Mouse (Mus musculus): ENCODE measurements around the gene Prss8. TPM values are rescaled to one million over a fixed set of nuclear protein-coding genes. Genes with fewer than 3 reads are reported as not detected.

Prss8 gene
- polyA plus RNA-seq, 1 experiment from 2014 or later: 48.2 TPM

DNA sequence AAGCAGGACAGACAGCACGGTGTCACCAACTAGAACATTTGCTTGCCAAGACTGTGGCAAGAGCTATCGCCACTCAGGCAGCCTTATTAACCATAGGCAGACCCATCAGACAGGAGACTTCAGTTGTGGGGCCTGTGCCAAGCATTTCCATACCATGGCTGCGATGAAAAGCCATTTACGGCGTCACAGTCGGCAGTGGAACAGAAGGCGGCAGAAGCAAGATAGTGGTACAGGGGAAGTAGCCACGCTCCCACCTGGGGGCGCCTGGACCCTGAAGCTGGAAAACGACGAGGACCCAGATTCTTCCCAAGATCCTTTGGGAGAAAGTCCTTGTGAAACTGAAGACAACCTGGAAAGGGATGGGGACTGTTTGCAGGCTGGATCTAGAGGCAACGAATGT is 49.5 kb downstream of the Prss8 start:
- Histone ChIP-seq H3K4me1 (ENCODE audit: control insufficient read depth, insufficient read depth, low read length) (peaks cover 11% of the 10 kb centered on the region; the same call in 1 of the 2 replicates), H3K9me3 (ENCODE audit: control insufficient read depth, low read depth, low read length) (no peaks in the 10 kb centered on the region), H3K27me3 (ENCODE audit: control insufficient read depth, insufficient read depth, low read length) (no peaks in the 10 kb centered on the region), H3K4me2 (replicated peaks; ENCODE audit: low read depth, low read length) (no peak overlapping the region), H3K9ac (replicated peaks; ENCODE audit: low read depth, low read length) (no peak overlapping the region), H3K4me3 (ENCODE audit: low read depth, low read length) (no peak overlapping the region), H3K36me3 (ENCODE audit: control insufficient read depth, insufficient read depth, low read length) (peaks cover 70% of the 10 kb centered on the region), H3K27ac (ENCODE audit: low read length) (no peak overlapping the region)
- ATAC-seq (ENCODE audit: insufficient number of reproducible peaks, insufficient read depth, low FRiP score, low read depth): no peak
- WGBS: 83% methylated on average over 12 of the region's 12 CpGs

DNA sequence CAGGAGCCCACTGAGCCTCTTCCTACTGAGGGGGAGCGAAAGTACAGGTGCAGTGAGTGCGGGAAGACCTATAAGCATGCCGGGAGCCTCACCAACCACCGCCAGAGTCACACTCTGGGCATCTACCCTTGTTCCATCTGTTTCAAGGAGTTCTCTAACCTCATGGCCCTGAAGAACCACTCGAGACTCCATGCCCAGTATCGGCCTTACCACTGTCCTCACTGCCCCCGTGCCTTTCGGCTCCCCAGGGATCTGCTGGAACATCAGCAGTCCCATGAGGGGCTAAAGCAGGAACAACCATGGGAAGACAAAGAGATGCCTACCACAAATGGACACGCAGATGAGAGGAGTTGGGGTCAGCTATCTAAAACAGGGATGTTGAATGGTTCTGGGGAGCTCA is 50.6 kb downstream of the Prss8 start:
- peaks cover 61% of the 10 kb centered on the region for H3K36me3 ChIP-seq (ENCODE audit: control insufficient read depth, insufficient read depth, low read length)
- peaks cover 15% of the 10 kb centered on the region; the same call in 1 of the 2 replicates for H3K4me1 ChIP-seq (ENCODE audit: control insufficient read depth, insufficient read depth, low read length)
- H3K27me3 ChIP-seq (ENCODE audit: control insufficient read depth, insufficient read depth, low read length): no peaks in the 10 kb centered on the region
- no peak overlapping the region for H3K9ac ChIP-seq (replicated peaks; ENCODE audit: low read depth, low read length)
- no peak overlapping the region for H3K4me3 ChIP-seq (ENCODE audit: low read depth, low read length)
- no peaks in the 10 kb centered on the region for H3K9me3 ChIP-seq (ENCODE audit: control insufficient read depth, low read depth, low read length)
- WGBS: 92% methylated on average over 9 of the region's 9 CpGs
- H3K27ac ChIP-seq (ENCODE audit: low read length): no peak overlapping the region
- no peak for ATAC-seq (ENCODE audit: insufficient number of reproducible peaks, insufficient read depth, low FRiP score, low read depth)
- no peak overlapping the region for H3K4me2 ChIP-seq (replicated peaks; ENCODE audit: low read depth, low read length)

DNA sequence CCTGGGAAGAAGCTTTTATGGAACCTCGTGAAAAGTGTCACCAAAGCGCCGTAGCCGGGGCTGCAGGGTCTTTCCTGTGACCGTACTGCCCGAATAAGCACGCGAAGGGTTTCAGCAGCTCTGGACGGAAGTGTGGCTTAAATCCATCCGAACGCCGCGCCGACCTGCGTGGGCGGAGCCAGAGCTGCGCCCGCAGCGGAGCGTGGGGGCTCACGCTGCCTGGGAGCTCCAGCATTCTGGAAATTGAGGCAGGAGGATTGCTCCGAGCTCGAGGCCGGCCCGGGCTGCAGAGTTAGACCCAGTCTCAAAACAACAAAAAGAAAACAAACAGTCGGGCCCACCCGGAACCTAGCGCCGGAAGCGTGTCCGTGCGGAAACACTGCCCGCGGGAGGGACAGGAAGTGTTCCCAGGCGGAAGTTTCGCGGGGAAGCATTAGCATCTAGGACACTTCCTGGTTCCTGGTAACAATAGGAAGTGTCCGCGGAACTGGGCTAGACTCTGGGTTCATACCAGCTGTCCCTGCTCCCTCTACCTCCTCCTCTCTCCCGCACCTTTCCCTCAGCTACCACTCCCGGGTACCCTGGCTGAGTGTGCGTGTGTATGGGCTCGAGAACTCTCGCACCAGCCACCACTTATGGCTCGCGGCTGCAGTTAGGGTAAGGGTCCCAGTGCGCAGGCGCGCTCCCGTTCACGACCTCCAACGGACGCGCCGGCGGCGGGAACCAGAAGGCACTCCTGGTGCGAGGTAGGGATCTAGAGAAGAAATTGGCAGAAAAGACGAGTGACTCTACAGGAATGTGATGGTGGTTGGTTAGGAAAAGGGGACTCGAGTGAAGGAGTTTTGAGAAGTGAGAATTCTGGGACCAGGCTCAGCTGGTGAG is 53.2 kb downstream of the Prss8 start, which contains the start of gene Zfp668:
TSS of gene Zfp668 (minus strand) at position 362 of the 882 bp plus-strand sequence.
- Histone ChIP-seq H3K27ac (ENCODE audit: low read length) (peak within 1 kb of the TSS; percentile 95), H3K36me3 (ENCODE audit: control insufficient read depth, insufficient read depth, low read length) (peaks cover 39% of the 10 kb centered on the region), H3K9ac (replicated peaks; ENCODE audit: low read depth, low read length) (peak within 1 kb of the TSS; percentile 71), H3K9me3 (ENCODE audit: control insufficient read depth, low read depth, low read length) (no peaks in the 10 kb centered on the region), H3K4me3 (ENCODE audit: low read depth, low read length) (peak within 1 kb of the TSS; percentile 66), H3K4me1 (ENCODE audit: control insufficient read depth, insufficient read depth, low read length) (peaks cover 15% of the 10 kb centered on the region; the same call in 1 of the 2 replicates), H3K4me2 (replicated peaks; ENCODE audit: low read depth, low read length) (peak within 1 kb of the TSS; percentile 92), H3K27me3 (ENCODE audit: control insufficient read depth, insufficient read depth, low read length) (no peaks in the 10 kb centered on the region)
- WGBS: under 1% methylated on average over 60 of the region's 60 CpGs
- peak; percentile 79 for ATAC-seq (ENCODE audit: insufficient number of reproducible peaks, insufficient read depth, low FRiP score, low read depth)

DNA sequence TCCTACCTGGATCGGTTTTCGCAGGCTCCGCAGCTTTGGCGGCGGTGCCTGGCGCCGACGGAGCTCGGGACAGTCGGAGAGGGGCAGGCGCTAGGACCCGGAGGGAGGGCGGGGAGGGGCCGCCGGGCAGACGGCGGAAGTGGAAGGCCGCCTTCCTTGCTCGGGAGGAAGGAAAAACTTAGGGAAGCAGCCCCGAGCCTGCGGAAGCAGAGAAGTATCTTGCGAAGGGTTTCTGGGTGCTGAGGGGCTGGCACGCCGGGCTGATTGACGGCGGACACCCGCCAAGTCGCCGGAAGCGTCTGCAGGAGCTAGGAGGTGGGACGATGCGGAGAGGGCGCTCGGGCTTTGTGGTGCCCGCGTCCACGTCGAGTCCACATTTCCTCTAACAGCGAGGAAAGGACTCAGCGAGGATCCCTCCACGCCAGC is 53.9 kb downstream of the Prss8 start, which contains the start of gene Zfp646:
TSS of gene Zfp646 (plus strand) at position 181 of the 426 bp plus-strand sequence.
- Histone ChIP-seq H3K27ac (ENCODE audit: low read length) (peak within 1 kb of the TSS; percentile 95), H3K4me1 (ENCODE audit: control insufficient read depth, insufficient read depth, low read length) (peaks cover 15% of the 10 kb centered on the region; the same call in 1 of the 2 replicates), H3K4me3 (ENCODE audit: low read depth, low read length) (peak within 1 kb of the TSS; percentile 66), H3K36me3 (ENCODE audit: control insufficient read depth, insufficient read depth, low read length) (peaks cover 32% of the 10 kb centered on the region), H3K4me2 (replicated peaks; ENCODE audit: low read depth, low read length) (peak within 1 kb of the TSS; percentile 92), H3K9ac (replicated peaks; ENCODE audit: low read depth, low read length) (peak within 1 kb of the TSS; percentile 71), H3K9me3 (ENCODE audit: control insufficient read depth, low read depth, low read length) (no peaks in the 10 kb centered on the region), H3K27me3 (ENCODE audit: control insufficient read depth, insufficient read depth, low read length) (no peaks in the 10 kb centered on the region)
- ATAC-seq (ENCODE audit: insufficient number of reproducible peaks, insufficient read depth, low FRiP score, low read depth): peak; percentile 86
- WGBS: 1% methylated on average over 38 of the region's 41 CpGs

Other genes with a start within 250 kb of the Prss8 start
- 57.8 and 65.2 TPM in 2 replicates for gene Bcl7c, start 221.2 kb downstream of the Prss8 start, polyA plus RNA-seq (2014; fragmentation: Nextera tagmentation; extraction: Ambion mirVana)
- 20.1 and 22.1 TPM in 2 replicates for gene Ctf1, start 217.4 kb downstream of the Prss8 start, polyA plus RNA-seq (2014; fragmentation: Nextera tagmentation; extraction: Ambion mirVana)
- gene Ctf2, start 197.9 kb downstream of the Prss8 start, polyA plus RNA-seq (2014; fragmentation: Nextera tagmentation; extraction: Ambion mirVana): 0.32 and 0.66 TPM in 2 replicates
- gene Fbxl19, start 185.6 kb downstream of the Prss8 start, polyA plus RNA-seq (2014; fragmentation: Nextera tagmentation; extraction: Ambion mirVana): 3.9 and 6.2 TPM in 2 replicates
- gene Orai3, start 160.3 kb downstream of the Prss8 start, polyA plus RNA-seq (2014; fragmentation: Nextera tagmentation; extraction: Ambion mirVana): 19.6 and 24.8 TPM in 2 replicates
- gene Setd1a, start 153.4 kb downstream of the Prss8 start, polyA plus RNA-seq (2014; fragmentation: Nextera tagmentation; extraction: Ambion mirVana): 31.2 and 32.1 TPM in 2 replicates
- not detected in 2 replicates for gene Gm49388, start 144.5 kb downstream of the Prss8 start, polyA plus RNA-seq (2014; fragmentation: Nextera tagmentation; extraction: Ambion mirVana)
- 21.1 and 22.7 TPM in 2 replicates for gene Hsd3b7, start 129.5 kb downstream of the Prss8 start, polyA plus RNA-seq (2014; fragmentation: Nextera tagmentation; extraction: Ambion mirVana)
- gene Stx4a, start 105.8 kb downstream of the Prss8 start, polyA plus RNA-seq (2014; fragmentation: Nextera tagmentation; extraction: Ambion mirVana): 29.1 and 29.7 TPM in 2 replicates
- gene Stx1b, start 105.6 kb downstream of the Prss8 start, polyA plus RNA-seq (2014; fragmentation: Nextera tagmentation; extraction: Ambion mirVana): 5.3 and 6.3 TPM in 2 replicates
- gene Zfp646, start 53.9 kb downstream of the Prss8 start, polyA plus RNA-seq (2014; fragmentation: Nextera tagmentation; extraction: Ambion mirVana): 17.1 and 18.9 TPM in 2 replicates
- gene Zfp668, start 53.3 kb downstream of the Prss8 start, polyA plus RNA-seq (2014; fragmentation: Nextera tagmentation; extraction: Ambion mirVana): 13.7 and 18.0 TPM in 2 replicates
- 0.95 and 1.4 TPM in 2 replicates for gene Prss53, start 39.1 kb downstream of the Prss8 start, polyA plus RNA-seq (2014; fragmentation: Nextera tagmentation; extraction: Ambion mirVana)
- gene Gm21974, start 34.6 kb downstream of the Prss8 start, polyA plus RNA-seq (2014; fragmentation: Nextera tagmentation; extraction: Ambion mirVana): not detected in 2 replicates
- 158 and 184 TPM in 2 replicates for gene Vkorc1, start 34.5 kb downstream of the Prss8 start, polyA plus RNA-seq (2014; fragmentation: Nextera tagmentation; extraction: Ambion mirVana)
- 152 TPM in 2 replicates for gene Bckdk, start 26.0 kb downstream of the Prss8 start, polyA plus RNA-seq (2014; fragmentation: Nextera tagmentation; extraction: Ambion mirVana)
- 40.3 and 43.0 TPM in 2 replicates for gene Kat8, start 17.6 kb downstream of the Prss8 start, polyA plus RNA-seq (2014; fragmentation: Nextera tagmentation; extraction: Ambion mirVana)
- 8.2 and 8.5 TPM in 2 replicates for gene Prss36, start 16.6 kb upstream of the Prss8 start, polyA plus RNA-seq (2014; fragmentation: Nextera tagmentation; extraction: Ambion mirVana)
- 71.4 and 72.4 TPM in 2 replicates for gene Fus, start 37.4 kb upstream of the Prss8 start, polyA plus RNA-seq (2014; fragmentation: Nextera tagmentation; extraction: Ambion mirVana)
- gene Pycard, start 63.8 kb upstream of the Prss8 start, polyA plus RNA-seq (2014; fragmentation: Nextera tagmentation; extraction: Ambion mirVana): 71.4 and 74.6 TPM in 2 replicates
- gene Trim72, start 73.8 kb upstream of the Prss8 start, polyA plus RNA-seq (2014; fragmentation: Nextera tagmentation; extraction: Ambion mirVana): 0.19 TPM in 1 of 2 replicates, not detected in the other
- 0.77 TPM in 2 replicates for gene Itgam, start 132.5 kb upstream of the Prss8 start, polyA plus RNA-seq (2014; fragmentation: Nextera tagmentation; extraction: Ambion mirVana)
- not detected in 2 replicates for gene Gm49368, start 132.6 kb upstream of the Prss8 start, polyA plus RNA-seq (2014; fragmentation: Nextera tagmentation; extraction: Ambion mirVana)
- 0.17 TPM in 1 of 2 replicates, not detected in the other for gene Itgax, start 199.4 kb upstream of the Prss8 start, polyA plus RNA-seq (2014; fragmentation: Nextera tagmentation; extraction: Ambion mirVana)
- gene Itgad, start 224.3 kb upstream of the Prss8 start, polyA plus RNA-seq (2014; fragmentation: Nextera tagmentation; extraction: Ambion mirVana): not detected in 2 replicates

Measured in stomach, embryonic 14.5 days (tissue).